Mouse (Mus musculus) CD4-positive, CD25-positive, alpha-beta regulatory T cell, adult 2 months (primary cell): ENCODE measurements around the gene Ephb1.

Source experiments
- DNase-seq: peaks from one replicate; pipeline ENCODE4 v3.0.0-alpha.2; 2012; ENCODE audit warnings: low read depth, low spot score

Gene Ephb1

DNA sequence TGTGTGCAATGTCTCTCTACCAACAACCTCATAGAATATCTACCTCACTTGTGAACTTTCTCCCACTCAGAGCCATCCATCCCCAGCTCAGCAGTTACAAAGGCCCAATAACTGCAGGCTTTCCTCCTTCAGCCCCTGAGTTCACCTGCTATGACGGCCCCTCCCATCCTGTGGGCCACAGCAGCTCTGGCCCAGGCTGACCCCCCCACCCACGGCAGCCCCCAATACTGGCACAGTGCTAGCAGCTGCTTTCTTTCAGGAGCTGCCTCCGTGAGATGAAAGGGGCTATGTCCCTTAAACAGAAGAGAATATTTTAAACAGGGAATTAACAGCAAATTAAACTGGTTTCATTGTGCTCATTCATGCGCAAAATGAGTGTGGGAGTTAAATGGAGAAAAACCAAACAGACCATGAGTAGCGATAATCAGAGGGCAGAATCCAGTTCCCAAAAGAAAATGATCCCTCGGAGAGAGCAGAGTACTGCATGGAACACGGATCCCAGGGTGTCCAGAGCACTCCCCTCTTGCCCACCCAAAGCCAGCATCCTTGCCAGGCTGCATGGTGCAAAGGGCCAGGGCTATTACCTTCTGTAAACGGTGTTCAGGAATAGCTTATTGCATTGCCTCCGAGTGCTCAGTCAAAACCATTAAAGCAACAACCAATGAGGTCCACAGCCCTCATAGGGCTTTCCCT lies 105.2 kb downstream of the Ephb1 start:
- DNase-seq, result no peak

DNA sequence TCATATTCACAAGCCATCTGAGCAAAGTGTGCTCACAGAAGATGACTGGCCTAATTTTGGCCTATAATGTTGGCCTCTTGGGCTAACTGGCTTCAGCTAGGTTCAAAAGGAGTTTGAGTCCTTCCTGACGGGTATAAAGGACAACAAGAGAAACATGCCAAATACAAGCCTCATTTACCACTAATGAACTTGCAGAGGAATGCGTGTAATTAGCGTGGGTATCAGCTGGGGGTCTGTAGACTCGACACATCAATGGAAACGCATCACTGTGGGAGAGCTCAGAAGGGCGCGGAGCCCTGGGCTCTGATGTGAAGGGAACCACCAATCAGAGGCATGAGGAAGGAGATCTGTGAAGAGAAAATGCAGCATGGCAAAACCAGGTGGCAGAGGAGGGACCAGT lies 108.9 kb downstream of the Ephb1 start:
- no peak for DNase-seq

DNA sequence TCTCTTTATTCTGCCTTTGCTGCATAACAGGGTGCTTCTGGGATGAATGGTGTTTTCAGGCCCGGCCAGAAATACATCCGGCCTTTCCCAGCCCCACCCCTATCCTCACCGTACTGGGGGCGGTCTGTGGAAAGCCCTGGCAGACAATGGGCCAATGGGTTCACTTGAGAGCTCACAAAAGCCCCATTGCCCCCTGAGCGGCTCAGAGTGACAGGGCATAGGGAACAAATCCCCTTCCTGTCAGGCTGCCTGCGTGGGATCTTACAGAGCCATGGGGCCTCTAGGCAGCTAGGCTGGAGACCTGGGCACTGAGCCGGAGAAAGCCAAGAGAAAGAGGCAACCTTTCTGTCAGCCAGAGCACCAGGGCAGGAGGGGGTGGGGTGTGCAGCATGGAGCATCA lies 111.2 kb downstream of the Ephb1 start:
- no peak for DNase-seq

DNA sequence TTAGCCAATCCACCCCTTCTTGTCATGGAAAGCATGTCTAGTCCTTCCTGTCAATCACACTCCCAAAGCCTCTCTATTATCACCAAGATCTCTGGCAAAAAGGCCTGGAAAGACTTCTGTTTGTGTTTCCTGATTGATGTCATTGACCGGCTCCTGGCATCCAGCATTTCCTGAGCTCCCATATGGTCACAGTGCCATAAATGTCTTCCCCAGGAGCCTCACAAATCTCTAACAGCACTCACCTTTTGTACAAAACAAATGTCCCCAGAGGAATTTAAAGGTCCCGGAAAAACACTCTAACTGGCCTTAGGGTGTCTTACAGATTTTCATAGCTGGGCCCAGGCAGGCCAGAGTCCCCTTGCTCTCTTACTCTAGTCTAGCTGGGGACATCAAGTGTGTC lies 112.9 kb downstream of the Ephb1 start:
- no peak for DNase-seq

DNA sequence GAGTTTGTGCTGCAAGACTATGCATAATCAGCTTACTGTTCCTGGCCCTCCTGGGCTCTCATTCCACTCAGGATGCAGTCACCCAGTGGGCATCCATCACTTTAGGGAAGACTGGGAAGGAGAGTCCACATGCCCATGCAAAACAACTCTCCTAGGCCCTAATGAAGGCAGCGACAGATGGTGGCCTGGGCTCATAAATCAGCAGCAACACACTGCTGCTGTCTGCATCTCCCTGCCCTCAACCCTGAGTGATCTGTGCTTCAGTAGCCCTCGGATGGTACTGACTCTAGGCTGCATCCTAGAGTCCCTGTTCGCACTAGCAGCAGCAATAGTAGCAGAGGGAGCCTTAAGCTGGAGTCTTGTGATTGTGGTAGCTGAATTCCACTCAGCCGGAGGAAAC lies 114.3 kb downstream of the Ephb1 start:
- DNase-seq, result no peak

DNA sequence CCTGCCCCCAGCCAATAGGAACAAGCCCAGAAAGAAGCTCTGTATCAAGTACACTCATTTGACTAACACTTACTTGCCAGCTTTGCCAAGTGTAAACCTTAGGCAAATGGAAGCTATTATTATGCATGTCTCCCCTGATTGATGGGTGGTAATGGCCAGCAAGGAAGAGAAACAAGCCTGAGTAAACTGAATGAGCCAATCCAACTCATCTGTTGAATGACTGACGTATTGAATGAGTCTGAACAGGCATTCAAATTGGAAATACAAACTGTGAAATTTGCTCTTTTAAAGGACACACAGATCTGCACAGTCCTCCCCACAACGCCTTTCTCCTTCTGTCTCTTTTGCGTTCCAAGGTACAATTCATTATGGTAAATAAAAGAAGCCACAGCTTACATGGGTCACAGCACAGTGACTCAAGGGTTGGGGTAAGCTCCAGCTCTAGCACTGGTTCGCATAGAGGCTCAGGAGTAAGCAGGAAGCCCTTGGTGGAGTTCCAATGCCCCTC lies 119.0 kb downstream of the Ephb1 start:
- DNase-seq, result no peak

DNA sequence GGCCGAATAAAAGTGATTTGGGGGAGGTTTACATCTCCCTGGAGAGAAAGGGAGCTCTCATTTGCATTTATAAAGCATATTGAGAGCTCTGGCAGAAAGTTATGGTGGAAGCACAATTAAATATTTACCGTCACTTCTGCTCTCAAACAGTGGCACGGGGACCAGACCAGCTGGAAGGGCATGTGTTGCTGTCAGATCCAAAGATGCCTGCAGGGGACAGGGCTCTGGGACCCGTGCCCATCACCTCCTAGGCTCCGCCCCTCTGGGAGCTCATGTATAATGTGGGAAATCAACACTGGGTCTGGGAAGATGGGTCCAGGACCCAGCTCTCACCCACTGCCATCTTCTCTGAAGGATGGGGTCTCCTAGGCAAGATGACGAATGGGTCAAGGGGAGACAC lies 123.2 kb downstream of the Ephb1 start:
- no peak for DNase-seq

DNA sequence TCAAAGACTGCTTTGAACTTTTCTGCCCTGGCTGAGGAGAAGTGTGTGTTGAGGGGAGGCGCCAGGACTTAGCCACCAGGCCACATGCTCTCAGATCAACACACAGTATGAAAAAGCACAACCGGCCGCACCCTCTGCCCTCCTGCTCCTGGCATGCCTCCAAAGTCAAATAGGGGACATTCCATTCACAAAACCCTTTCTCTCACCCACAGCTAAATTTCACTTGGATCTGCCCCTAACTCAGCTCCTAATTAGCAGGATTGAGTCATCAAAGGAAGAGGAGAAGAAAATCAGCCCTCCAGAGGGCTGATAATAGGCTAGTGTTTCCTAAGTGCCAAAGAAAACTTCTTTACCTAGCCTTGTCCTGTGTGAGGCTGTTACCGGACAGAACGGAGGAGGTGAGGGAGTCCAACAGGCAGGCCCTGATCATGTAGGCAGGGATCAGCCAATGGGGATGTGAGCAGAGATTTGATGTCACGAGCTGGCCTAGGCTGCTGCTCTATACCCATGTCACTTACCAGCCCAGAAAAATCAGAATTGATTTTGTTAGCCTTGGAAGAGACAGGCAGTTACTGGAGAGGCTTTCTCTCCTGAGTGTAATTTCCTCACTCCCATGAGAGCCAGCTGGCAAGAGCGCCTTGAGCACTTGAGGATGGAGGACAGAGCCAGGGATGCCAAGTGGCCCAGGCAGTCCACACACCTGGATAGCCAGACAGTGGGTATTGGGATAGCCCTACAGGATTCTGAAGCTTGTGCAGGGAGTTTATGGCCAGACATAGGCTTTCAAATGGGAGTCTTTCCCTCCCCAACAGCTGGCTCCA lies 137.5 kb downstream of the Ephb1 start:
- DNase-seq, result no peak

DNA sequence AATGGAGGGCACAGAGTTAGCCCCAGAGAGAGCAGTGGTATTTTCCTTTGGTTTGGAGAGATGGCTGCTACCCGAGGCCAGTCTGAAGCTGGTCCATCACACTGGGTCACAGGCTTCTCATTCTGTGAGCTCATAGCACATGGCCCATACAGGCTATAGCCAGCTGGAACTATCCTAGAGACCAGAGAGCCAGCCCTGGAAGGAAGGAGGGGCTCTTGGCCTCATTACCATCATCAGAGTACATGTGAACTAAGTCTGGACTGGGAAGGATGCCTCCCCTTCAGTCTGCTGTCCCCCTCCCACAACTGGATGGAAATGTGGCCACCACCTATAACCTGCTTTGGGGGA lies 142.5 kb downstream of the Ephb1 start:
- DNase-seq, result no peak

DNA sequence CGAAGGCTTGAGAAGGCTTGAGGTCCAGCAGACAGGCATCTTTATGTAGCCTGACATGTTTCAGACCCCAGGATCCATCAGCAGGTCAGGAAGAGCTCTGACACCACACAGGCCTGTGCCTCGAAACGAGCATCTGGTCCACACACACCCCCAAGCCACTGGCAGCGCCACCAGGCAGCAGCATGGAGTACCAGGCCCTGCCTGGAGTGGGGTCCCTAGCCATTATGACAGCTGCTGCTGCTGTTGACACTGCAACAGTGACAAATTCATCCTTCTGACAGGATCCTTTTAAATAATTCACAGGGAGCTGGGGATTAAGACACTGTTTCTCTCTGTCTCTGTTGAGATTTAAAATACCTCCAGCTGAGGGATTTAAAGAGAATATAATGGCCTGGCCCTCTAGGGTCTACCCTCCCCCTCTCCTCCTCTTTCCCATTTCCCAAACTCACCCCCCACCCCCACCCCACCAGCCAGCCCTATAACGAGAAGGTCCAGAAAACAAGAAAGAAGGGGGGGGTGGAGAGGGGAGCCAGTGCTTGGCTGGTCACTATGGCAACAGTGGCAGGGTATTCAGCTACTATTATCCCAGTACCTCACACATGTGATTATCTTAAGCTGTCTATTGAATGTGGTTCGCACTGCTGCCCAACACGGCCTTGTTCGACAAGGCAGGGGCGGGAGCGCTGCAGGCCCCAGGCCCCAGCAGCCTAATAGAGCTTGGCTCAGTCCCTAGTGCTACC lies 143.0 kb downstream of the Ephb1 start:
- DNase-seq, result no peak

DNA sequence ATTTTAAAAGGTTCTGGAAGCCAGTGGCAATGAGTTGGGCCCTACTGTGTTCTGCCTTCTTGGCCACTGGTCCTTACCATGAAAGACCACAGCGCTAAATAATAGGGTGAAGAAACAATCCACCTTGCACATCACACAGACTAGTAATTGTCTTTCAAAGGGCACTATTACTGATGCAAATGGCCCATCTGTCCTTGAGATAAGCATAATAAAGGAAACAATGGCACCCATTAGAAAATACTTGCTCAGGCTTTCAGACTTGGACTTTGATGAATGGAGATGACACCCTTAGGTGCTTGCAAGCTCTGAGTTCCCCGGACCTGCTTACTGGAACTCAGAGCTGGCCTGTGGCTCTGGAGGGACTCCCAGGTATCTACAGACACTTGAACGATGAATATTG lies 149.0 kb downstream of the Ephb1 start:
- no peak for DNase-seq

DNA sequence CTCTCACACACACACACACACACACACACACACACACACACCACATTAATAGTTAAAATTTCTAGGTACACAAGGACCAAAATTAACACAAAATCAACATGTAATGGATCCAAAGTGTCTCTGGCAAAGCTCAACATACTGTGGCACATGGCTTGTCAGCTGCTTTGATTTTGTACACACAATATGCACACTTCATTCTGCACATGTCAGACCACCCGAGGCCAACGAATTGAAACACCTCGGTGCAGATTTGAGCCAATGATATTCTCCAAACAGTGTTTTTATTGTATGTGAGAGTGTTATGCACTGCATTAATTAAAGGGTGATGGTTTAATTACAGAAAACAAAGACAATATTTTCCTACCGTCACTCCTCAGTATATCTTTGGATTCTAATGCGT lies 152.6 kb downstream of the Ephb1 start:
- DNase-seq, result no peak

DNA sequence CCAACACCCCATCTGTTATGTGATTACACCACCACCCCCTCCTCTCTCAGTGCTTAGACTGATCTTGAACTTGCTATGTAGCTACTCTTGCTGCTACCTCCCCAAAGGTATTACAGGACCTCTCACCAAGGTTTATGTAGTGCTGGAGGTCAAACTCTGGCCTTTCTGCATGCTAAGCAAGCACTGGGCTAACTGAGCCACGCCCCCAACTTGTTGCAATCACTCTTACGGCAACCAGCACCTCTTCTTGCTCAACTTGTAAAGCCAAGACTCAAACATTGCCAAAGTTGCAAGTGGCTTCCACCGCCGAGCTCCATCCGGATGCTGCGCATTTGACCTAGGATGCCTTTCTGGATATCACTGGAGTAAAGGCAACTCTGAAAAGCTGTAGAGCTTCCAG lies 157.6 kb downstream of the Ephb1 start:
- no peak for DNase-seq

DNA sequence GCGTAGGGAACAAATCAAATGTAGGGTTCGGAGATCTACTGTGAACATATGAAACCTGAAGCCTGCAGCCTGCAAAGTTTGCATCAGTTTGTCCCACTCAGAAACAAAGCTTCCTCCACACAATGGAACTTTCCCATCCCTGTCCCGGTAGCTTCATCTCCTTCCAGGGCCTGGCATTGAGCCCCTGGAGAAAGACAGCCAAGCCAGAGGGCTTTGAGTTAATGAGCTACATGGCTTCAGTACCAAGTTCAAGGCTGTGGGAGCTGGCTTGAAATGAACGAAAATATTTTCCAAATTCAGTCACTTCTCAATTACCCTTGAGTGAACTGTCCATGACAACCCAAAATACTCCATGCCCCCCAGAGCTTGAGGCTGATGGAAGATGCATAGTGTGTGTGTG lies 160.4 kb downstream of the Ephb1 start:
- DNase-seq, result no peak

DNA sequence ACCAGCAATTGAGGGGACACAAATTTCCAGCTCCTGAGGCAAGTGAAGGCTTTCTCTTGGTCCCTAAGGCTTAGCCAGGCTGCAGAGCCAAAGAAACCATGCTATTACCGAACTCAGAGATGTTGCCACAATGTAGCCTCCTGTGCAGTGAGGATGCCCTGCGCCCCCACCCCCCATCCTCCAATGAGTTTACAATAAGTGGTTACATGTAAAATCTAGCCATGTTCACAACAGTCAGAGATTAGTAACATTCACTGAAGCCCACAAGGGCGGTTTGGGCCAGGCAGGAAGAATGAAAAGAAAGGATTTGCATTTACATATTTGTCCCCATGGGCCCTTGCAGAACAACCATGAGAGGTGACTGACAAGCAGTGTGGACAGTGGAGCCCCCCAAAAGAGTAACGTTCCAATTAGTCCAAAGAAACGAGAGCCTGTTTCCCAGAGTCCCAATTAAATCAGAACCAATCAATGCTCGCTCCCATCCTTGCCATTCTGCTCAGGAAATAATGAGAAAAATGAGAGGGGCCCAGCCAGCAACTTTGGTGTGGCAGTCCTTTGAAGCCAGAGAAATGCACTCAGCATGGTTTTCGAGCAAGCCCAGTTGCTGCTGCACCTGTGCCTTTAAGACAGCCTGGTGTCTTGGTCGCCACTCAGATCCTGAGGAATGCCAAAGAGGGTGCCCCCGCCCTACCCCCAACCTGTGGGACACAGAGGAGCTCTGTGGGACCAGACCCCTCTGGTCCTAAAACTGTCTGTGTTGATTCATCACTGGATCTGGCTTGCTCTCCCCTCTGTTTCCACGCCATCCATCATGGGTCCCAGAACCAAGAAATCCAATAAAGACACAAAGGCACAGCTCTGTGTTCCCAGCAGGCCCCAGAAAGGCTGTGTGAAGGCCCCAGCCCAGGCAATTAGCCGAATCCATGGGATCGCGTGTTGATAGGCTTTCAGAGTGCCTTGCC lies 161.5 kb downstream of the Ephb1 start:
- DNase-seq, result no peak

DNA sequence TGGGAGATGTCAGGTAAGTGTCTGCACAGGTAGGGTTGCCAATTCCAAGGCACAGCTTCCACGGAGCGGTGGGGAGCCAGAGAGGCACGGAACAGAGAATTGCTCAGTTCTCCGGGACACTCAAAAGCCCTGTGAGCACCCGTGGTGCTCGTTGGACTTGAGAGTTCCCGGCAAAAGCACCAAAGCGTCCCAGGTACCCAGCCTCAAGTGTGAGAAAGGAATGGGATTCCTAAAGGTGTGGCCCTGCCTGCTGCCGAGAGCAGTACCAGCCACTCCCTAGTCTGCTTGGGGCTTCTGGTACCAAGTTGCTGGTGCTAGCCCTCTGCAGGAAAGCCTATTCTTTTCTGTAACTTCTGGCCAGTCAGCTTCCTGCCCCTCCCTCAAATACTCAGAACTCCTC lies 164.4 kb downstream of the Ephb1 start:
- no peak for DNase-seq

DNA sequence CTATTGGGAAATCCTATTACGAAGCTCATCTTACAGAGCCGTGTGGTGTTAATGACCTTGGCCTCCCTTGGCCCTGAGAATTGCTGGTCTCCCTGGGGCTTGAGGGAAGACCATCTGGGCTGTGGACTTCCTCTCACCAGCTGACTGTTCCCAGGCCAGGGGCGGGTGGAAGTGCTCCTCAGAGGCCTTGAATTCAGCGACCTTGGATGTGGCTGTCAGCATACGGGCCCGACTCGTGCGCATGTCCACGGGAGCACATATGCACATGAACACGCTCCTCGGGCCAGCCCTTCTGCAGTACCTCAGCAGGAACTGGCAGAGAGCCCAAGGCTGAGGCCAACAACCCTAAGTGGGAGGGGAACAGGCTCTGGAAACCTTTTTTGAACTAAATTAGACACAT lies 165.1 kb downstream of the Ephb1 start:
- no peak for DNase-seq

DNA sequence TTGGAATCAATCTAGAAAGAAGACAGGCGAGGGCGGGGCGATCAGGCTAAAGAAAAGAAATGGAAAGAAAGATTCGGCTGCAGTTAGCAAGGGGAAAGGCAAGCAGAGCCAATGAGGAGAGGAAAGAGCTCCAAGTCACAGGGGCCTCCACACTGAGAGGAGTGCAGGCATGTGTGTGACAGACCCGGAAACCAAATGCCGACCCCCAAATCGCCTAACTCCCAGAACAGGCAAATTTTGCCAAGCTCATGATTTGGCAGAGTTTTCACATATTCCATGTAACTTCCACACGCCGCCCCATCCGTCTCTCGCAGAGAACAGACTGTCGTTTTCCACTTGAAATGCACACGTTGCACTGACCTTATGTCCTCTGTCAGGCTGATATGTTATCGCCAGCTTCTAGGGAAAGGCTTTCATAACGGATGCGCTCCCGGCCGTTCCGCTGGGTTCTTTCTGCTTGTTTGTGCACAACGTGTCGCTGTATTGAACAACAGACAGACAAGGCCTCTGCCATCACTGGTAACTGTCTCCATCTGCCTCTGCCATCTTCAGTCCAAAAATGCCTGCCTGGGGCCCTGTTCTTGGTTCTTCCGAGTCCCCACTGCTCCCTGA lies 170.7 kb downstream of the Ephb1 start:
- no peak for DNase-seq

DNA sequence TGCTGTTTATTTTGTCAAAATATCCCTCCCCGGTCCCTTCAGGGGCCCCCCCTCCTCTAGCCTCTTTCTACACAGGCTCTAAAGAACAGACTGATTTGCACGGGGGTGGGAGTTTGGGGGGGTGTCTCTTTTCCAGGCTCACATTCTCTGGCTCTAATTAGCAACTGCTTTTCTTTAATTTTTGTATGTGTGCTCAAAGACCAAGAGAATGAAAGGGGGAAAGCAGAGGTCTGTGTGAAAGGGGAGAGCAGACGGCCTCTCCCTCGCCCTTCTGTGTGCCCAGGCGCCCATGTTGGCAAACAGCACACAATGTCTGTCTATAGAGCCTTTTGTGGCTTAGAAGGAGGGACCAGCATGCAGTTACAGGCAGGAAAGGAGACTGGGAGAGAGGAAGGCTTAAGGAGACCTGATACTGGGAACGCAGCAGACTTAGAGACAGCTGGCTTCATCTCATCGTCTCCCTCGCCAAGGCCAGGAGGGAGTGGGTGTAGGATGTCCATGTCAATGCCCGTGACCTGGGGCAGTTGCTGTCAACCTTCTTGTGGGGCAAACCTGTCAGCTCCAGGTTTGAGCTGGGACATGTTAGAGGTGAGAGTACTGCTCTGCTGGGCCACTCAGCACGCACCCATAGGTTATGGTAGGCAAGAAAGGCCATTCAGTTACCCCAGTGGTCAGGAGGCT lies 172.5 kb downstream of the Ephb1 start:
- no peak for DNase-seq

DNA sequence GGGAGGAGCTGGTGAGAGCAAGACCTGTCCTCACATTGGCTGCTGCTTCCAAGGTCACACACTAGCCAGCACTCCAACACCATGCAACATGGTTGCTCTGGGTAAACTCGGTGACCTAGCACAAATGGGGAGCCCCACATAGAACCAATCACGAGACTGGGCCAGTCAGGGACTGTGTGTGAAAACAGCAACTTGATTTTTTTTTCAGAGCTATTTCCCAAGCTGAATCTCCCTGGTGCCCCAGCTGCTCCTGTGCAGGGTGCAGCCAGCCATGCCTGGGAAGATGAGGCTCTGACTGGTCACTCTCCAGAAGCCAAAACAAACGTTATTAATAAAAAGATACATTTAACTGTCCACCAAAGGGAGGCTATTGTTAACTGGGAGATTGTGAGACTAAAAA lies 173.2 kb downstream of the Ephb1 start:
- DNase-seq, result no peak
